Mouse (Mus musculus) spleen, adult 2 months (tissue): Measurements from ENCODE around the gene Notum.

Experiments
- CTCF ChIP-seq: fragments of 200-500 bp; IDR thresholded peaks from 2 replicates; pipeline ENCODE4 v1.5.1; 2011; ENCODE audit warnings: mild to moderate bottlenecking, inconsistent platforms; ENCODE audit not compliant: insufficient read depth, insufficient read length, insufficient replicate concordance; ENCODE audit errors: extremely low read depth
- POLR2A ChIP-seq: fragments of 200-500 bp; IDR thresholded peaks from 2 replicates; pipeline ENCODE4 v1.6.1; 2011; ENCODE audit warnings: low read depth, low read length, inconsistent platforms

DNA sequence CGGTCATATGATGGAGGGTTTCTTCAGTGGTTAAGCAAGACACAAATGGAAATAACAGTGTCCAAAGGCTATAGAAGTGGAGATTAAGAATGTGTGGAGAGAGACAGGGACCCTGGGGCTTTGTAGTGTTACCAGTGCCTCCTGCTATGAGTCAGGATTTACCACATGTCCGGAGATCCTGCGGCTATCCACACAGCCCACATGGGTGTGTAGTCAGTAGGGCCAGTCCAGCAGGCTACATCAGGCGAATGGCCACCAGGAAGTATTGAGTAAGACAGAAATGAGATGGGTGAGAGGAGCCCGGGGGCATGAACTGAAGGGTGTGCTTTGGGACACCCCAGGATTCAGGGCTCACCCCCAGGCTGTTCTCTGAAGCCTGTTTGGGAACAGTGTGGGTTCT lies 21.7 kb upstream of the Notum start:
- TF ChIP-seq POLR2A (no peak), CTCF (no peak)
